Mouse (Mus musculus): ENCODE results near the gene Rgs6.

DNA sequence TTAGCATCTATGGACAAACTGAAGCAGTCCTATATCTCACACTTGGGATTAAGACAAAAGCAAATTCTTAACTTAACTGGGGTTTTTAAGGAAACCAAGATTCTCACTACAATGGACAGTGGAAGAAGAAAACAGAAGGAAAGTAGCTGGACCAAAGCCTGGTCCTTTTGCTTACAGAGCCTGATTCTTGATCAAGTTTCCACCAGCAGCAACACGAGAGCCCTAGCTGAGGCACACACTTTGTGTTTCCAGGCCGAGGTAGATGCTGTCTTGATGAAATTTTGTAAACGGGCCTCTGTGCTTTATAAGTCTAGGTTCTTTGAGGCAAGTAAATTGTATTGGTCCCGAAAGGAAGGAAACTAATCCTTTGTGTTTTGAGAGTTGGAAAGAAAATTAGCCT lies 14.7 kb downstream of the Rgs6 start:
- TF ChIP-seq POLR2A (IDR thresholded peaks at IDR 0.05; ENCODE audit: low read depth, low read length) (no peak), CTCF (IDR thresholded peaks at IDR 0.05; ENCODE audit: extremely low read depth, insufficient read depth, insufficient read length, insufficient replicate concordance) (no peak)

Measured in spleen, adult 2 months (tissue).